Mouse (Mus musculus) hindlimb bud, embryonic 11.5 days (tissue): ENCODE measurements around the gene Ankrd52.

Experiments used
- DNase-seq: peaks from one replicate; pipeline ENCODE4 v3.0.0-alpha.2; 2012; ENCODE audit warnings: low read depth, low spot score; ENCODE audit errors: extremely low spot score

Ankrd52 gene

GRCm38 (mm10) chr10:128435873-128436272 is 59.0 kb downstream of the Ankrd52 start:
- DNase-seq = no peak

GRCm38 (mm10) chr10:128436376-128436775 is 59.5 kb downstream of the Ankrd52 start:
- no peak for DNase-seq

GRCm38 (mm10) chr10:128438675-128439279 is 61.9 kb downstream of the Ankrd52 start:
- DNase-seq = no peak

- DNase-seq = no peak
These were observed 63.5 kb downstream of the Ankrd52 start for GRCm38 (mm10) chr10:128440407-128440806.

GRCm38 (mm10) chr10:128441324-128442119 is 64.6 kb downstream of the Ankrd52 start:
- no peak for DNase-seq

GRCm38 (mm10) chr10:128442718-128443117 is 65.8 kb downstream of the Ankrd52 start:
- DNase-seq = no peak

- no peak for DNase-seq
These were observed 67.4 kb downstream of the Ankrd52 start for GRCm38 (mm10) chr10:128444354-128444753.

GRCm38 (mm10) chr10:128445407-128445806 is 68.5 kb downstream of the Ankrd52 start:
- no peak for DNase-seq

GRCm38 (mm10) chr10:128451014-128451413 is 74.1 kb downstream of the Ankrd52 start:
- no peak for DNase-seq

GRCm38 (mm10) chr10:128454471-128454870 is 77.6 kb downstream of the Ankrd52 start:
- no peak for DNase-seq

GRCm38 (mm10) chr10:128455280-128455679 is 78.4 kb downstream of the Ankrd52 start:
- DNase-seq = peak; percentile 52

GRCm38 (mm10) chr10:128457676-128458075 is 80.8 kb downstream of the Ankrd52 start:
- no peak for DNase-seq
